Mouse (Mus musculus): ENCODE data around the gene Kifc5b.
"Not testable (repeated sequence)": the region's sequence is repeated elsewhere in the genome, so short reads cannot be mapped to it uniquely, and the experiment has no call there.

The Kifc5b gene

GRCm38 (mm10) chr17:26918343-26918742 is 1.5 kb downstream of the Kifc5b start:
- in situ Hi-C loops (cut with MboI, MseI): no loop called here

DNA sequence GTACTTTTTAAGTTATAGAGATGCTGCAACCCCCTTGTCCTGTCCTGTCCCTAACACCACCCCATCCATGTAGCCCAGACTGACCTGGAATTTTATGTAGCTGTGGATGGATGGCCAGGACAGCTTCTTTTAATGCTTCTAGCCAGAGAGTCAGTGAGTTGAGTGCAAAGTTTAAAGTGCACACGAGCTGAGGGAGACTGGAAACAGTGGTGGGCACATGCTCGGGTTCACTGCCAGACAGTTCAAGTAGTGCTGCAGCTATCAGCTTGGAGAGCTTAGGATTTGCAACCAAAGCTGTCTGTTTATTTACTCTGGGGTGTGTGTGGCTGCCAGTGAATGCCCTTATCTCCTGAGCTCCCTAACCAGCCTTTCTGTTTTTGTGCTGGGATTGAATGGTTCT is 2.6 kb downstream of the Kifc5b start:
- in situ Hi-C loops (cut with MboI, MseI): not testable (repeated sequence)

GRCm38 (mm10) chr17:26922368-26922767 is 5.5 kb downstream of the Kifc5b start:
- in situ Hi-C loops (cut with MboI, MseI): loop anchor here (5.0 kb wide), 1 partner anchor 50 kb away; the partner anchor contains the start of gene Zbtb9

GRCm38 (mm10) chr17:26925414-26925813 is 8.5 kb downstream of the Kifc5b start:
- in situ Hi-C loops (cut with MboI, MseI): not testable (repeated sequence)

- in situ Hi-C loops (cut with MboI, MseI): not testable (repeated sequence)
These were observed 14.9 kb downstream of the Kifc5b start for GRCm38 (mm10) chr17:26931795-26932194.

DNA sequence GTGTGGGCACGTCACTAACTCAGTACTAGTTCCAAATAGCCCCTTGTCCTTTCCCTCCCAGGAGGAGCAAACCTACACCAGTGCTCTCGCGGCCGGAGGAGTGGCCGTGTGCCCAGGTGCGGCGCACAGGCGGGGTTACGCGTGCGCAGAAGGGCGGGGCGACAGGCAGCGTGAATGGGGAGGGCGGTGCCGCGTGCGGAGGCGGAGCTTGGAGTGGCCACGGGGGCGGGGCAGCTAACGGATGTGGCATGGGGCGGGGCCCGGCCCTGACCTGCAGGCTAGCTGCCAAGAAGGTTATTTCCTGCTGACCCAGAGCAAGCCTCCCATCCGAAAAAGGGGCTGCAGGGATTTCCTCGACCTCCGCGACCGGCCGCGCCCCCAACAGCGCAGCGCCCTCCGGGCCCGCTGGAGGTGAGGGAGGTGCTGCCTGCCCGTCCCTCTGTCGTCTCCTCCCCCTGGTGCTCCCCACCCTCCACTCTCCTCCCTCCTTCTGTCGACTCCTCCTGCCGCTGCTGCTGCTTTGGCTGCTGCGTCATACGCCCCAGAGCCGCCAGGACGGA is 16.0 kb downstream of the Kifc5b start, which contains the start of gene Phf1:
TSS of gene Phf1 (plus strand) at position 214 of the 560 bp plus-strand sequence.
- in situ Hi-C loops (cut with MboI, MseI): no loop called here

DNA sequence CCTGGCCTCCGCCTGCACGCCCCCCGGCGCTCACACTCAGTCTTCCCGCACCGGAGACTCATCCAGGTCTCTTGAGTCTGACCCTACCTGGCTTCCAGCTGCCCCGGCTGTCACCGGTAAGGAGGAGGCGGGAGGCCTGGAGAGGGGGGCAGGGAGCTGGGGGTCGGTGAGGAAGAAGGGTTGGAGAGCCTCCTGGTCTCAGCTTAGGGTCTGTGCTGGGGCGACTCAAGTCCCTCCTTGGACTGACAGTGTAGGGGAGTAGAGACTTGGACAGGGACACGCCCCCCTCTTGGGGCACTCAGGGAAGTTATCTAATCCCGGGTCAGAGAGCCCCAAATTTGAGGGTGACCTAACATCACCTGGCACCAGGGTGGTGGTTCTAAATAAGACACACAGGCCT is 16.5 kb downstream of the Kifc5b start:
- in situ Hi-C loops (cut with MboI, MseI): no loop called here

GRCm38 (mm10) chr17:26933885-26934827 is 17.3 kb downstream of the Kifc5b start:
- in situ Hi-C loops (cut with MboI, MseI): no loop called here

DNA sequence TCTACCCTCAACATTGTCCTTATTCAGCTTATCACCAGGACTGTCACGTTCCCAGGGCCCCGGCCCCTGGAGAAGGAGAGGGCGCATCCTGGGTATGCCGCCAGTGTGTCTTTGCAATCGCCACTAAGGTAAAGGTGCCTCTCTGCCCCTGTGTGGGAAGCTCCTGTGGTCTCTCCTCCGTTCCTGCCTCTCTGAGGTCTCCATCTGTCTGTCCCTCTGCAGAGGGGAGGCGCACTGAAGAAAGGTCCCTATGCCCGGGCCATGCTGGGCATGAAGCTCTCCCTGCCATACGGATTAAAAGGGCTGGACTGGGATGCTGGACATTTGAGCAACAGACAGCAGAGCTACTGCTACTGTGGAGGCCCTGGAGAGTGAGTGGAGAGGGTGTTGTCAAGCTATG is 18.1 kb downstream of the Kifc5b start:
- in situ Hi-C loops (cut with MboI, MseI): no loop called here

DNA sequence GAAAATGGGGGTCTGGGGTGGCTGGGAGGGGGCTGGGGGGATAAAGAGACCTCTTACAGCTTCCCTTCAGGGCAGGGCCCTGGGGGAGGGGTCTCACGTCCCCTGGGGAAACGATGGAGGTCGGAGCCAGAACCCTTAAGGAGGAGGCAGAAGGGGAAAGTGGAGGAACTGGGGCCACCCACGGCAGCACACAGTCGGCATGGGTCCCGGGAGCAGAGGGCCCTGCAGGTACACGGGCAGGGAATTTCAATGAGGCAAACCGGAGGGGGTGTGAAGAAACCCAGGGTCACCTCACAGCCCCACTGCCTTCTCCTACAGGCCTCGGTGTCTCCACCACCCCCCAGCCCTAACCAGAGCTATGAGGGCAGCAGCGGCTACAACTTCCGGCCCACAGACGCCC is 19.6 kb downstream of the Kifc5b start:
- in situ Hi-C loops (cut with MboI, MseI): no loop called here

GRCm38 (mm10) chr17:26936921-26937695 is 20.2 kb downstream of the Kifc5b start:
- in situ Hi-C loops (cut with MboI, MseI): no loop called here

DNA sequence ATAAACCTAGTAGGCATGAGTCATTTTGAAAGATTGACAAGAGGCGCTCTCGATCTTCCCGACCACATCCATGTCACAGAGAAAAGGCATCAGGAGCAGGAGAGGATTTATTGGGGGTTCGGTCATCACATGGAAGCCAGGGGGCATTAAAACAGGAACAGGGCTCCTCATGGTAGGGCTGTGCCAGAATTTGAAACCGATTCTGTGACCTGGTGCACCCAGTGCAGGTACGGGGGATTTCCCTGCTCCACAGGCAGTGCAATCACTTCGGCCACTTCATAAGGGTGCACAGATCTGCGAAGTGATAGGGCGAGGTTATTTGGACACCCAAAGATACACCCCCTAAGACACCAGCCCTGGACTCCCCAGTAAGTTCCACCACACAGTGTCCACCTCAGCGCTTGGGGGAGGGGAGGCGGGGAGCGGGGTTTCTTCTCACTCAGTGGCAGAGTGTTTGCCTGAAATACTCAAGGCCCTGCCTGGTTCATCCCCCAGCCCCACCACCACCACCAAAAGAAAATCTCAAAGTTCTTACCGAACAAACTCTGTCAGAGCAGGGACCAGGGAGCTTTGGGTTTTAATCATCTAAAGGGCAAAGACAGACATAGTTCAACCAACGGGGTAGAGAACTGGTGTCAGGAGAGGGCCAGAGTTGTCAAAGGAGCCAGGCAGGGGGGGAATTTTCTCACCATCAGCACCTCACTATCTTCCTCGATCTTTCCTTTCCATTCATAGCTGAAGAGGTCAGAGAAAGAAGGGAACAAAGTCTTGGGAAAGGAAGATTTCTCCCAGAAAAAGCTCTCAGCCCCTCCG is 21.2 kb downstream of the Kifc5b start:
- in situ Hi-C loops (cut with MboI, MseI): no loop called here

GRCm38 (mm10) chr17:26938731-26939130 is 21.8 kb downstream of the Kifc5b start:
- in situ Hi-C loops (cut with MboI, MseI): no loop called here

DNA sequence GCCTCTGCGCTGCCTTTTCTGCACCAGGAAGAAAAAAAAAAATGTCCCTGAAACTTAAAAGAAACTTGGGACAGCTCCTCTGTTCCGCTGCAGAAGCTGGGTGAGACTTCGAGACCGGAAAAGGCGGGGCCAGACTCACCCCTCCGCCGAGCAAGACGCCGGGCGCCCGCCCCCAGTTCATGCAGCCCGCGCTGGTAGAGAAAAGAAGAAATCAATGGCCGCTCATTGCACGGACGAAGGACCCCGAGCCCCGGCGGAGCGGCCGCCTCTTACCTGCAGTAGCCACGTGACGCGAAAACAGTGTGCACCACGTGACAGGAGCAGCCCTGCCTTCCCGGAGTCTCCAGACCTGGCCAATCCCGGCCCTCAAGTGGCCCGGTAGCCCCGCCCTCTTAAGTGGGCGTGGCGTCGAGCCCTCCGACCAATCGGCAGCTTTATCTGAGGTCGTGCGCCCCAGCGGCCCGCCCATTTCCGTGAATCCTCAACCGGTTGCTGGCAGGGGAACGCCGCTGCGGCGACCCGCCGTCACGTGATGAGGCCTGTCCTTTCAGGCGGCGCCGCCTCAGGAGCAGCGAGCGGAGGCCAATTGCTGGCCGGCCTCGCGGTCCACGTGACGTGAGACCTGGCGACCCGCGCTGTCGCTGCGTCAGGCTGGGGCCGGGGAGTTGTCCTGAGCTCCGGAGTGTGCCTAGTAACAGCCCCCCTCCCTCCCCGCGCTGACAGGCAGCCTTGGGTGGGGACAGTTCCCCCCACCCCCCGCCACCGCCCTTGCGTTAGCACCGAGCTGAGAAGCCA is 22.5 kb downstream of the Kifc5b start, which contains the start of gene Cuta:
TSS of gene Cuta (minus strand) at position 392 of the 795 bp plus-strand sequence.
- in situ Hi-C loops (cut with MboI, MseI): no loop called here

DNA sequence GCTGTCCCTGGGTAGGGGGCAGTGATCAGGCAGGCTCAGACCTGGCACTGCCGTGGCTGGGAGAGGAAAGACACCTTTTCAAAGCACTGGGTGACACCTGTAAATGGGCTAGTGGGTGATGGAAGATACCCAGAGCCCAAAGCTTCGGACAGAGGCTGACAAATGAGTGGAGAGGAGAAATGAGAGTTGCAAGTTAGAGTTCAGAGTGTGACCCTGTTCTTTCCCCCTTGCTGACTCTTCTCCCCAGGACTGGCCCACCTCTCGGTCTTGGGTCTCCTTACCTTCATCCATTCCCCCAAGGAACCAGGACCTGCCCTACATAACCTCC is 23.0 kb downstream of the Kifc5b start:
- in situ Hi-C loops (cut with MboI, MseI): no loop called here

DNA sequence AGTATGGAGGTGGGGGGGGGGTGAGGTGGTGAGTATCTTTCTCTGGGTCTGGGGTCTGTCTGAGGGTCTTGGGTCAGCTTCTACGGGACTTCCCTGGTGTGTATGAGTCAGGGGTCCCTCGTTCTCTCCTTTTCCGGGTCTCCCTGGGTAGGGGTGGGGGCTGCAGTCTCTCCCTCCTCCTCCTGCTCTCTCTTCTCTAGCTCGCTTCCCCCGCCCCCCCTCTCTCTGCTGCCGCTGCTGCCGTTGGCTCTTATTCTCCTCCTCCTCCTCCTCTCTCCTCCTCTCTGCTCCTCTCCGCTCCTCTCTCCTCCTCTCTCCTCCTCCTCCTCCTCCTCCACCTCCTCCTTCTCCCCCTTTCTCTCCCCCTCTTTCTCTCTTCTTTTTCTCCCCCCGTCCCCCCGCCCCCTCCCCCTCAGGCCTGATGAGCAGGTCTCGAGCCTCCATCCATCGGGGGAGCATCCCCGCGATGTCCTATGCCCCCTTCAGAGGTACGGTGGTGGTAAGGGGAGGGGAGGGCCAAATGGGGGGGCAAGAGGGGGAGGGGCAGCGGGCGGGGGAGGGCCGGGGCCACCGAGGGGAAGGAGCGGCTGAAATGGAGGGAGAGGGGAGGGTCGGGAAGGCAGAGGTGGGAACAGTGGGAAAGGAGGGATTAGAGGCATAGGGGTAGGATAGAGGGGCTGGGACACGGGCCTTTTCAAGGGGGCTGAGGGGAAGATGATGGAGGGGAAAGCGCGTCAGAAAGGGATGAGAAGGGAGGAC is 24.3 kb downstream of the Kifc5b start, which contains the start of gene Syngap1:
TSS of gene Syngap1 (plus strand) at position 223 of the 759 bp plus-strand sequence.
- in situ Hi-C loops (cut with MboI, MseI): no loop called here

GRCm38 (mm10) chr17:26941841-26942570 is 25.1 kb downstream of the Kifc5b start:
- in situ Hi-C loops (cut with MboI, MseI): no loop called here

- in situ Hi-C loops (cut with MboI, MseI): no loop called here
These were observed 29.1 kb downstream of the Kifc5b start for GRCm38 (mm10) chr17:26945824-26946495.
